Mouse (Mus musculus): Measurements from ENCODE around the gene Trpm3. TPM values are rescaled to one million over a fixed set of nuclear protein-coding genes. Genes with fewer than 3 reads are reported as not detected.

Gene Trpm3
- polyA plus RNA-seq, 1 experiment from 2014 or later = 14.8 TPM

- WGBS = 13% methylated on average over 9 of the region's 9 CpGs
- Histone ChIP-seq H3K36me3 (ENCODE audit: control insufficient read depth, insufficient read depth, low read length) (no peaks in the 10 kb centered on the region), H3K4me3 (replicated peaks; ENCODE audit: low read depth, low read length) (no peak overlapping the region), H3K4me2 (ENCODE audit: low read length) (no peak overlapping the region), H3K27me3 (ENCODE audit: control insufficient read depth, insufficient read depth, low read length) (0 out of 2 replicates have a peak, but pooled peaks cover 5% of the 10 kb centered on the region), H3K27ac (replicated peaks; ENCODE audit: low read depth, low read length) (no peak overlapping the region), H3K9me3 (ENCODE audit: control insufficient read depth, low read length) (no peaks in the 10 kb centered on the region), H3K9ac (replicated peaks; ENCODE audit: low read length) (no peak overlapping the region), H3K4me1 (ENCODE audit: control insufficient read depth, insufficient read depth, low read length) (no peaks in the 10 kb centered on the region)
- ATAC-seq (ENCODE audit: low FRiP score, low TSS enrichment) (peak; percentile 43; the same call in 1 of the 2 replicates), DNase-seq (peak; percentile 22)
These were observed 684.7 kb downstream of the Trpm3 start for GRCm38 (mm10) chr19:22823491-22823981.

- WGBS = 21% methylated on average over 1 of the region's 1 CpGs
These were observed 687.0 kb downstream of the Trpm3 start for GRCm38 (mm10) chr19:22825812-22826211.

GRCm38 (mm10) chr19:22828198-22828742 is 689.4 kb downstream of the Trpm3 start:
- Histone ChIP-seq H3K36me3 (ENCODE audit: control insufficient read depth, insufficient read depth, low read length) (no peaks in the 10 kb centered on the region), H3K27me3 (ENCODE audit: control insufficient read depth, insufficient read depth, low read length) (0 out of 2 replicates have a peak, but pooled peaks cover 5% of the 10 kb centered on the region), H3K4me3 (replicated peaks; ENCODE audit: low read depth, low read length) (no peak overlapping the region), H3K4me2 (ENCODE audit: low read length) (no peak overlapping the region), H3K9me3 (ENCODE audit: control insufficient read depth, low read length) (0 out of 2 replicates have a peak, but pooled peaks cover 3% of the 10 kb centered on the region), H3K27ac (replicated peaks; ENCODE audit: low read depth, low read length) (no peak overlapping the region), H3K9ac (replicated peaks; ENCODE audit: low read length) (no peak overlapping the region), H3K4me1 (ENCODE audit: control insufficient read depth, insufficient read depth, low read length) (no peaks in the 10 kb centered on the region)
- WGBS = 88% methylated on average over 2 of the region's 2 CpGs
- ATAC-seq (ENCODE audit: low FRiP score, low TSS enrichment) (no peak), DNase-seq (no peak)

More at GRCm38 (mm10) chr19:22825812-22826211, 687.0 kb downstream of the Trpm3 start:
- Histone ChIP-seq H3K4me3 (replicated peaks; ENCODE audit: low read depth, low read length) (no peak overlapping the region), H3K4me1 (ENCODE audit: control insufficient read depth, insufficient read depth, low read length) (no peaks in the 10 kb centered on the region), H3K9ac (replicated peaks; ENCODE audit: low read length) (no peak overlapping the region), H3K36me3 (ENCODE audit: control insufficient read depth, insufficient read depth, low read length) (no peaks in the 10 kb centered on the region), H3K27ac (replicated peaks; ENCODE audit: low read depth, low read length) (no peak overlapping the region), H3K9me3 (ENCODE audit: control insufficient read depth, low read length) (0 out of 2 replicates have a peak, but pooled peaks cover 3% of the 10 kb centered on the region), H3K4me2 (ENCODE audit: low read length) (no peak overlapping the region), H3K27me3 (ENCODE audit: control insufficient read depth, insufficient read depth, low read length) (0 out of 2 replicates have a peak, but pooled peaks cover 5% of the 10 kb centered on the region)
- ATAC-seq (ENCODE audit: low FRiP score, low TSS enrichment) = 0 out of 2 replicates have a peak, but pooled peaks have one; percentile 37
- DNase-seq = peak; percentile 38

- no peak overlapping the region for H3K4me3 ChIP-seq (replicated peaks; ENCODE audit: low read depth, low read length)
These were observed 702.5 kb downstream of the Trpm3 start for GRCm38 (mm10) chr19:22841081-22842040.

GRCm38 (mm10) chr19:22842697-22843096 is 703.9 kb downstream of the Trpm3 start:
- Histone ChIP-seq H3K4me1 (ENCODE audit: control insufficient read depth, insufficient read depth, low read length) (0 out of 2 replicates have a peak, but pooled peaks cover 5% of the 10 kb centered on the region), H3K9ac (replicated peaks; ENCODE audit: low read length) (no peak overlapping the region), H3K4me2 (ENCODE audit: low read length) (no peak overlapping the region), H3K36me3 (ENCODE audit: control insufficient read depth, insufficient read depth, low read length) (no peaks in the 10 kb centered on the region), H3K27ac (replicated peaks; ENCODE audit: low read depth, low read length) (no peak overlapping the region), H3K9me3 (ENCODE audit: control insufficient read depth, low read length) (no peaks in the 10 kb centered on the region), H3K4me3 (replicated peaks; ENCODE audit: low read depth, low read length) (no peak overlapping the region), H3K27me3 (ENCODE audit: control insufficient read depth, insufficient read depth, low read length) (peaks cover 4% of the 10 kb centered on the region)
- no peak for ATAC-seq (ENCODE audit: low FRiP score, low TSS enrichment)
- 83% methylated on average over 2 of the region's 2 CpGs for WGBS
- no peak for DNase-seq

More at GRCm38 (mm10) chr19:22841081-22842040, 702.5 kb downstream of the Trpm3 start:
- ATAC-seq (ENCODE audit: low FRiP score, low TSS enrichment) (no peak), DNase-seq (peak; percentile 37)
- Histone ChIP-seq H3K4me1 (ENCODE audit: control insufficient read depth, insufficient read depth, low read length) (0 out of 2 replicates have a peak, but pooled peaks cover 5% of the 10 kb centered on the region), H3K4me2 (ENCODE audit: low read length) (no peak overlapping the region), H3K9me3 (ENCODE audit: control insufficient read depth, low read length) (no peaks in the 10 kb centered on the region), H3K36me3 (ENCODE audit: control insufficient read depth, insufficient read depth, low read length) (no peaks in the 10 kb centered on the region), H3K9ac (replicated peaks; ENCODE audit: low read length) (no peak overlapping the region), H3K27ac (replicated peaks; ENCODE audit: low read depth, low read length) (no peak overlapping the region), H3K27me3 (ENCODE audit: control insufficient read depth, insufficient read depth, low read length) (peaks cover 4% of the 10 kb centered on the region)
- 16% methylated on average over 6 of the region's 6 CpGs for WGBS

- no peak overlapping the region for H3K4me3 ChIP-seq (replicated peaks; ENCODE audit: low read depth, low read length)
- H3K9me3 ChIP-seq (ENCODE audit: control insufficient read depth, low read length) = no peaks in the 10 kb centered on the region
- H3K4me1 ChIP-seq (ENCODE audit: control insufficient read depth, insufficient read depth, low read length) = no peaks in the 10 kb centered on the region
- ATAC-seq (ENCODE audit: low FRiP score, low TSS enrichment) (no peak), DNase-seq (peak; percentile 50)
- WGBS = 7% methylated on average over 12 of the region's 12 CpGs
- no peaks in the 10 kb centered on the region for H3K36me3 ChIP-seq (ENCODE audit: control insufficient read depth, insufficient read depth, low read length)
- H3K27me3 ChIP-seq (ENCODE audit: control insufficient read depth, insufficient read depth, low read length) = peaks cover 8% of the 10 kb centered on the region
- no peak overlapping the region for H3K9ac ChIP-seq (replicated peaks; ENCODE audit: low read length)
- peak overlapping the region; percentile 26 for H3K4me2 ChIP-seq (ENCODE audit: low read length)
- no peak overlapping the region for H3K27ac ChIP-seq (replicated peaks; ENCODE audit: low read depth, low read length)
These were observed 708.9 kb downstream of the Trpm3 start for GRCm38 (mm10) chr19:22847696-22848095.

GRCm38 (mm10) chr19:22848251-22848650 is 709.4 kb downstream of the Trpm3 start:
- Histone ChIP-seq H3K4me2 (ENCODE audit: low read length) (peak overlapping the region; percentile 26; the same call in 1 of the 2 replicates), H3K27ac (replicated peaks; ENCODE audit: low read depth, low read length) (no peak overlapping the region), H3K9ac (replicated peaks; ENCODE audit: low read length) (no peak overlapping the region), H3K9me3 (ENCODE audit: control insufficient read depth, low read length) (no peaks in the 10 kb centered on the region), H3K36me3 (ENCODE audit: control insufficient read depth, insufficient read depth, low read length) (no peaks in the 10 kb centered on the region), H3K4me3 (replicated peaks; ENCODE audit: low read depth, low read length) (no peak overlapping the region), H3K4me1 (ENCODE audit: control insufficient read depth, insufficient read depth, low read length) (no peaks in the 10 kb centered on the region), H3K27me3 (ENCODE audit: control insufficient read depth, insufficient read depth, low read length) (peaks cover 8% of the 10 kb centered on the region)
- DNase-seq = no peak
- ATAC-seq (ENCODE audit: low FRiP score, low TSS enrichment) = no peak
- 12% methylated on average over 1 of the region's 1 CpGs for WGBS

- DNase-seq = no peak
- no peak for ATAC-seq (ENCODE audit: low FRiP score, low TSS enrichment)
- no peaks in the 10 kb centered on the region for H3K4me1 ChIP-seq (ENCODE audit: control insufficient read depth, insufficient read depth, low read length)
These were observed 710.1 kb downstream of the Trpm3 start for GRCm38 (mm10) chr19:22848783-22849576.

More at GRCm38 (mm10) chr19:22848783-22849576, 710.1 kb downstream of the Trpm3 start:
- no peak overlapping the region for H3K4me2 ChIP-seq (ENCODE audit: low read length)
- peaks cover 8% of the 10 kb centered on the region for H3K27me3 ChIP-seq (ENCODE audit: control insufficient read depth, insufficient read depth, low read length)
- H3K9me3 ChIP-seq (ENCODE audit: control insufficient read depth, low read length) = no peaks in the 10 kb centered on the region
- H3K9ac ChIP-seq (replicated peaks; ENCODE audit: low read length) = no peak overlapping the region
- WGBS = 83% methylated on average over 7 of the region's 7 CpGs
- no peak overlapping the region for H3K27ac ChIP-seq (replicated peaks; ENCODE audit: low read depth, low read length)
- no peak overlapping the region for H3K4me3 ChIP-seq (replicated peaks; ENCODE audit: low read depth, low read length)
- no peaks in the 10 kb centered on the region for H3K36me3 ChIP-seq (ENCODE audit: control insufficient read depth, insufficient read depth, low read length)
